Mouse (Mus musculus): ENCODE data around the gene Tfeb. TPM values are rescaled to one million over a fixed set of nuclear protein-coding genes. Genes with fewer than 3 reads are reported as not detected.

Tfeb gene
- total and polyA plus RNA-seq, 3 experiments, result 16.4 to 22.8 TPM; not detected in 1

GRCm38 (mm10) chr17:47687409-47688343, 49.2 kb upstream of the Tfeb start (continued):
- peak; percentile 68; the same call in 1 of the 2 replicates for TF ChIP-seq TCF12 (IDR thresholded peaks at IDR 0.05; ENCODE audit: low read depth, low read length)
- TF ChIP-seq HCFC1 (IDR thresholded peaks at IDR 0.05; ENCODE audit: low read depth, low read length), result peak; percentile 96
- no peak for TF ChIP-seq CHD1 (IDR thresholded peaks at IDR 0.05; ENCODE audit: low read depth, low read length)
- no peak for TF ChIP-seq CTCF (IDR thresholded peaks at IDR 0.05 in 2 of 3, conservative IDR thresholded peaks at IDR 0.05 in 1 of 3; ENCODE audit: control insufficient read depth in 1 of 3, insufficient read depth in 1 of 3, low read depth in 2 of 3, low read length in 3 of 3, poor library complexity in 1 of 3, severe bottlenecking in 1 of 3)
- TF ChIP-seq KAT2A (conservative IDR thresholded peaks at IDR 0.05; ENCODE audit: low read depth, low read length), result peak; percentile 76
- TF ChIP-seq POLR2AphosphoS2 (IDR thresholded peaks at IDR 0.05; ENCODE audit: low read length), result peak; percentile 86
- TF ChIP-seq TAL1 (IDR thresholded peaks at IDR 0.05; ENCODE audit: low read length), result no peak
- 0 out of 4 replicates have a peak, but pooled peaks of 1 of the 2 experiments have one; percentile 27 for TF ChIP-seq USF2 (IDR thresholded peaks at IDR 0.05; ENCODE audit: borderline replicate concordance in 1 of 2, insufficient read depth in 1 of 2, low read depth in 1 of 2, low read length in 2 of 2)

GRCm38 (mm10) chr17:47688344-47688607, 48.6 kb upstream of the Tfeb start, which contains the start of gene Tomm6:
TSS of gene Tomm6 (minus strand) at chr17:47688386.
- Histone ChIP-seq H3K27ac (ENCODE audit: control insufficient read depth, low read depth, low read length) (peak within 1 kb of the TSS; percentile 81), H3K4me1 (ENCODE audit: control insufficient read depth in 1 of 2, insufficient read depth in 2 of 2, low read length in 2 of 2) (peaks cover 0 to 5% of the 10 kb centered on the region in 2 experiments; a peak in 1 of 4 replicates), H3K9ac (ENCODE audit: control insufficient read depth, low read depth, low read length, poor library complexity, severe bottlenecking) (peak within 1 kb of the TSS; percentile 88), H3K9me3 (replicated peaks; ENCODE audit: insufficient read depth, low read length) (no peaks in the 10 kb centered on the region), H3K4me3 (ENCODE audit: control insufficient read depth in 1 of 2, insufficient read depth in 1 of 2, low read depth in 2 of 2, low read length in 2 of 2) (peak within 1 kb of the TSS; percentile 88 to 89), H3K79me2 (ENCODE audit: control insufficient read depth, insufficient read depth, low read length, poor library complexity) (peaks cover 15% of the 10 kb centered on the region), H3K36me3 (ENCODE audit: control insufficient read depth in 1 of 2, insufficient read depth in 2 of 2, low read length in 2 of 2) (peaks cover 4% of the 10 kb centered on the region in 2 experiments), H3K27me3 (ENCODE audit: control insufficient read depth in 1 of 2, insufficient read depth in 2 of 2, low read length in 2 of 2) (no peaks in the 10 kb centered on the region)
- TF ChIP-seq EP300 (IDR thresholded peaks at IDR 0.05; ENCODE audit: low read depth in 1 of 2, low read length in 2 of 2) (0 out of 4 replicates have a peak, but pooled peaks of 1 of the 2 experiments have one; percentile 1), MXI1 (IDR thresholded peaks at IDR 0.05; ENCODE audit: low read depth, low read length) (no peak)
- DNase-seq (ENCODE audit: low read depth, low spot score), result no peak

- peak within 1 kb of the TSS; percentile 81 for H3K27ac ChIP-seq (ENCODE audit: control insufficient read depth, low read depth, low read length)
- TF ChIP-seq ETS1 (IDR thresholded peaks at IDR 0.05; ENCODE audit: low read depth, low read length) (no peak; the same call in 1 of the 2 replicates), ELF1 (IDR thresholded peaks at IDR 0.05; ENCODE audit: low read depth, low read length) (no peak), ZNF384 (IDR thresholded peaks at IDR 0.05; ENCODE audit: low read depth, low read length) (no peak), ZC3H11A (IDR thresholded peaks at IDR 0.05; ENCODE audit: low read depth, low read length) (no peak), MAZ (IDR thresholded peaks at IDR 0.05; ENCODE audit: low read depth, low read length) (peak; percentile 88), MAX (IDR thresholded peaks at IDR 0.05; ENCODE audit: low read length) (no peak), GABPA (IDR thresholded peaks at IDR 0.05; ENCODE audit: low read depth, low read length) (no peak), TBP (IDR thresholded peaks at IDR 0.05; ENCODE audit: low read depth, low read length) (no peak), KAT2A (conservative IDR thresholded peaks at IDR 0.05; ENCODE audit: low read depth, low read length) (no peak; the same call in 1 of the 2 replicates), MEF2A (IDR thresholded peaks at IDR 0.05; ENCODE audit: extremely low read depth, insufficient replicate concordance, low read depth, low read length, poor library complexity, severe bottlenecking) (no peak), POLR2AphosphoS2 (IDR thresholded peaks at IDR 0.05; ENCODE audit: low read length) (no peak), TCF12 (IDR thresholded peaks at IDR 0.05; ENCODE audit: low read depth, low read length) (peak; percentile 50), NRF1 (IDR thresholded peaks at IDR 0.05; ENCODE audit: insufficient read depth, low read depth, low read length, poor library complexity, severe bottlenecking) (0 out of 2 replicates have a peak, but pooled peaks have one; percentile 6), USF1 (IDR thresholded peaks at IDR 0.05; ENCODE audit: low read depth, low read length) (no peak), MYB (IDR thresholded peaks at IDR 0.05; ENCODE audit: low read depth, low read length) (no peak), BHLHE40 (IDR thresholded peaks at IDR 0.05; ENCODE audit: borderline replicate concordance, low read depth, low read length) (no peak)
These were observed 47.9 kb upstream of the Tfeb start, which contains the start of gene Frs3 for GRCm38 (mm10) chr17:47688608-47689575. TSS of gene Frs3 (plus strand) at chr17:47689030.

More at GRCm38 (mm10) chr17:47688608-47689575, 47.9 kb upstream of the Tfeb start, which contains the start of gene Frs3:
- peak; percentile 84 for DNase-seq (ENCODE audit: low read depth, low spot score)
- peaks cover 4% of the 10 kb centered on the region in 2 experiments for H3K36me3 ChIP-seq (ENCODE audit: control insufficient read depth in 1 of 2, insufficient read depth in 2 of 2, low read length in 2 of 2)
- H3K9ac ChIP-seq (ENCODE audit: control insufficient read depth, low read depth, low read length, poor library complexity, severe bottlenecking), result peak within 1 kb of the TSS; percentile 88
- no peaks in the 10 kb centered on the region for H3K9me3 ChIP-seq (replicated peaks; ENCODE audit: insufficient read depth, low read length)
- peaks cover 15% of the 10 kb centered on the region for H3K79me2 ChIP-seq (ENCODE audit: control insufficient read depth, insufficient read depth, low read length, poor library complexity)
- peak within 1 kb of the TSS; percentile 88 to 89 for H3K4me3 ChIP-seq (ENCODE audit: control insufficient read depth in 1 of 2, insufficient read depth in 1 of 2, low read depth in 2 of 2, low read length in 2 of 2)
- H3K4me1 ChIP-seq (ENCODE audit: control insufficient read depth in 1 of 2, insufficient read depth in 2 of 2, low read length in 2 of 2), result peaks cover 0 to 5% of the 10 kb centered on the region in 2 experiments; a peak in 1 of 4 replicates
- H3K27me3 ChIP-seq (ENCODE audit: control insufficient read depth in 1 of 2, insufficient read depth in 2 of 2, low read length in 2 of 2), result no peaks in the 10 kb centered on the region
